Mouse (Mus musculus) retina, adult 2 months (tissue): ENCODE measurements around the gene Ralgps1.
A peak's percentile ranks its signal among the peaks of the same experiment; 100 is the strongest.

Source experiments
- DNase-seq: peaks from one replicate; pipeline ENCODE4 v3.0.0-alpha.2; 2012; ENCODE audit warnings: low read depth, low spot score

Ralgps1 gene

GRCm38 (mm10) chr2:33361139-33361716 lies 10.1 kb downstream of the Ralgps1 start:
- no peak for DNase-seq

GRCm38 (mm10) chr2:33360564-33360963 lies 10.7 kb downstream of the Ralgps1 start:
- no peak for DNase-seq

GRCm38 (mm10) chr2:33359184-33359583 lies 12.1 kb downstream of the Ralgps1 start:
- DNase-seq: no peak

GRCm38 (mm10) chr2:33357250-33357838 lies 13.9 kb downstream of the Ralgps1 start:
- DNase-seq: no peak

- DNase-seq: no peak
Measured at GRCm38 (mm10) chr2:33355558-33355957, 15.7 kb downstream of the Ralgps1 start.

- no peak for DNase-seq
Measured at GRCm38 (mm10) chr2:33353432-33353831, 17.9 kb downstream of the Ralgps1 start.

- DNase-seq: no peak
Measured at GRCm38 (mm10) chr2:33351449-33351848, 19.8 kb downstream of the Ralgps1 start.

GRCm38 (mm10) chr2:33350921-33351320 lies 20.4 kb downstream of the Ralgps1 start:
- DNase-seq: no peak

GRCm38 (mm10) chr2:33349581-33349980 lies 21.7 kb downstream of the Ralgps1 start:
- DNase-seq: no peak

GRCm38 (mm10) chr2:33349081-33349480 lies 22.2 kb downstream of the Ralgps1 start:
- DNase-seq: peak; percentile 74

GRCm38 (mm10) chr2:33348260-33348659 lies 23.0 kb downstream of the Ralgps1 start:
- DNase-seq: no peak

GRCm38 (mm10) chr2:33347607-33348006 lies 23.7 kb downstream of the Ralgps1 start:
- DNase-seq: no peak

GRCm38 (mm10) chr2:33346749-33347148 lies 24.5 kb downstream of the Ralgps1 start:
- DNase-seq: no peak

GRCm38 (mm10) chr2:33345956-33346355 lies 25.3 kb downstream of the Ralgps1 start:
- no peak for DNase-seq

GRCm38 (mm10) chr2:33345475-33345874 lies 25.8 kb downstream of the Ralgps1 start:
- DNase-seq: no peak

- DNase-seq: no peak
Measured at GRCm38 (mm10) chr2:33343413-33343812, 27.9 kb downstream of the Ralgps1 start.

GRCm38 (mm10) chr2:33342148-33342547 lies 29.1 kb downstream of the Ralgps1 start:
- no peak for DNase-seq

GRCm38 (mm10) chr2:33335789-33336188 lies 35.5 kb downstream of the Ralgps1 start:
- no peak for DNase-seq

- DNase-seq: no peak
Measured at GRCm38 (mm10) chr2:33329622-33330021, 41.7 kb downstream of the Ralgps1 start.

GRCm38 (mm10) chr2:33328941-33329340 lies 42.3 kb downstream of the Ralgps1 start:
- DNase-seq: no peak

GRCm38 (mm10) chr2:33325359-33325758 lies 45.9 kb downstream of the Ralgps1 start:
- DNase-seq: no peak

GRCm38 (mm10) chr2:33323799-33324595 lies 47.3 kb downstream of the Ralgps1 start:
- no peak for DNase-seq
